Mouse (Mus musculus) hindbrain, embryonic 13.5 days (tissue): Measurements from ENCODE around the gene Caly. TPM values are rescaled to one million over a fixed set of nuclear protein-coding genes. Genes with fewer than 3 reads are reported as not detected.

Source experiments
- ATAC-seq: fragments of 200-750 bp; cut with Nextera tagmentation; 2 replicates; pipeline ENCODE4 v1.8.0; 2017; ENCODE audit warnings: moderate TSS enrichment; ENCODE audit not compliant: low FRiP score
- H3K27ac ChIP-seq: fragments of 300-500 bp; sonication (generic); 2 replicates; pipeline ENCODE4 v1.5.1; 2015; ENCODE audit warnings: inconsistent platforms, mild to moderate bottlenecking, moderate library complexity
- H3K27me3 ChIP-seq: fragments of 300-500 bp; sonication (generic); 2 replicates; pipeline ENCODE4 v1.6.1; 2015; ENCODE audit warnings: mild to moderate bottlenecking, inconsistent platforms
- H3K36me3 ChIP-seq: fragments of 300-500 bp; sonication (generic); 2 replicates; pipeline ENCODE4 v1.6.1; 2015; ENCODE audit warnings: mild to moderate bottlenecking, inconsistent platforms
- H3K4me1 ChIP-seq: fragments of 300-500 bp; sonication (generic); replicated peaks from 2 replicates; pipeline ENCODE4 v1.6.1; 2015; ENCODE audit warnings: inconsistent platforms
- H3K4me2 ChIP-seq: fragments of 300-500 bp; sonication (generic); 2 replicates; pipeline ENCODE4 v1.6.1; 2015; ENCODE audit warnings: inconsistent platforms, mild to moderate bottlenecking, moderate library complexity
- H3K4me3 ChIP-seq: fragments of 300-500 bp; sonication (generic); 2 replicates; pipeline ENCODE4 v1.5.1; 2015; ENCODE audit warnings: mild to moderate bottlenecking, inconsistent platforms
- H3K9ac ChIP-seq: fragments of 300-500 bp; sonication (generic); 2 replicates; pipeline ENCODE4 v1.6.1; 2015; ENCODE audit warnings: mild to moderate bottlenecking, inconsistent platforms
- H3K9me3 ChIP-seq: fragments of 300-500 bp; sonication (generic); 2 replicates; pipeline ENCODE4 v1.6.1; 2016; ENCODE audit warnings: inconsistent platforms
- WGBS: fragments of 180-500 bp; shearing (Covaris S2); methylation state at CpG from one replicate; pipeline ENCODE4 v1.1.7; 2015; 5-methylcytosine and 5-hydroxymethylcytosine counted together
- polyA plus RNA-seq: library from polyadenylated mRNA; unstranded; fragments of >200 nt; fragmentation: Nextera tagmentation; extraction: Ambion mirVana; gene quantifications from 2 replicates; pipeline ENCODE4 v1.2.1, GENCODE M21; 2015

Gene Caly
- polyA plus RNA-seq, 1 experiment from 2014 or later, result 105 TPM

- WGBS, result 62% methylated on average over 3 of the region's 3 CpGs
- no peak for ATAC-seq
- Histone ChIP-seq H3K9ac (no peak overlapping the region), H3K4me2 (no peak overlapping the region), H3K27me3 (no peaks in the 10 kb centered on the region), H3K9me3 (no peaks in the 10 kb centered on the region), H3K4me3 (no peak overlapping the region), H3K36me3 (peaks cover 60% of the 10 kb centered on the region), H3K27ac (no peak overlapping the region), H3K4me1 (peaks cover 14% of the 10 kb centered on the region)
These were observed 29.6 kb upstream of the Caly start for GRCm38 (mm10) chr7:140111943-140112342.

- Histone ChIP-seq H3K9me3 (no peaks in the 10 kb centered on the region), H3K27me3 (no peaks in the 10 kb centered on the region; the same call in 1 of the 2 replicates), H3K4me2 (no peak overlapping the region), H3K4me1 (peaks cover 20% of the 10 kb centered on the region), H3K9ac (no peak overlapping the region), H3K4me3 (no peak overlapping the region), H3K36me3 (peaks cover 37% of the 10 kb centered on the region), H3K27ac (no peak overlapping the region)
- ATAC-seq, result no peak
- WGBS, result 86% methylated on average over 4 of the region's 4 CpGs
These were observed 21.7 kb upstream of the Caly start for GRCm38 (mm10) chr7:140104009-140104408.

- peak within 1 kb of the TSS; percentile 67 for H3K4me2 ChIP-seq
- no peaks in the 10 kb centered on the region; the same call in 1 of the 2 replicates for H3K27me3 ChIP-seq
- ATAC-seq, result peak; percentile 91
- H3K27ac ChIP-seq, result peak within 1 kb of the TSS; percentile 27; the same call in 1 of the 2 replicates
- peak within 1 kb of the TSS; percentile 73 for H3K9ac ChIP-seq
- peak within 1 kb of the TSS; percentile 41 for H3K4me3 ChIP-seq
- H3K36me3 ChIP-seq, result peaks cover 24% of the 10 kb centered on the region
- 2% methylated on average over 30 of the region's 30 CpGs for WGBS
- H3K4me1 ChIP-seq, result peaks cover 20% of the 10 kb centered on the region
- H3K9me3 ChIP-seq, result no peaks in the 10 kb centered on the region
These were observed 19.9 kb upstream of the Caly start, which contains the start of gene Fuom for GRCm38 (mm10) chr7:140101993-140102860. TSS of gene Fuom (minus strand) at chr7:140102441.

- Histone ChIP-seq H3K9ac (peak overlapping the region; percentile 73), H3K27ac (no peak overlapping the region), H3K9me3 (no peaks in the 10 kb centered on the region), H3K4me2 (peak overlapping the region; percentile 67), H3K4me3 (peak overlapping the region; percentile 41), H3K27me3 (no peaks in the 10 kb centered on the region; the same call in 1 of the 2 replicates), H3K36me3 (peaks cover 18% of the 10 kb centered on the region), H3K4me1 (peaks cover 20% of the 10 kb centered on the region)
- peak; percentile 50; the same call in 1 of the 2 replicates for ATAC-seq
- WGBS, result 75% methylated on average over 10 of the region's 10 CpGs
These were observed 19.1 kb upstream of the Caly start for GRCm38 (mm10) chr7:140101498-140101897.

GRCm38 (mm10) chr7:140098466-140098865 lies 16.1 kb upstream of the Caly start:
- no peak overlapping the region for H3K4me3 ChIP-seq
- 97% methylated on average over 1 of the region's 1 CpGs for WGBS
- H3K36me3 ChIP-seq, result peaks cover 5% of the 10 kb centered on the region
- H3K4me2 ChIP-seq, result no peak overlapping the region
- no peak overlapping the region for H3K9ac ChIP-seq
- no peaks in the 10 kb centered on the region for H3K9me3 ChIP-seq
- ATAC-seq, result no peak
- H3K27me3 ChIP-seq, result no peaks in the 10 kb centered on the region; the same call in 1 of the 2 replicates
- peaks cover 20% of the 10 kb centered on the region for H3K4me1 ChIP-seq
- no peak overlapping the region for H3K27ac ChIP-seq

GRCm38 (mm10) chr7:140096055-140096454 lies 13.7 kb upstream of the Caly start:
- Histone ChIP-seq H3K27ac (no peak overlapping the region), H3K9me3 (no peaks in the 10 kb centered on the region; the same call in 1 of the 2 replicates), H3K27me3 (no peaks in the 10 kb centered on the region; the same call in 1 of the 2 replicates), H3K36me3 (peaks cover 5% of the 10 kb centered on the region), H3K9ac (no peak overlapping the region), H3K4me3 (no peak overlapping the region), H3K4me1 (peaks cover under 1% of the 10 kb centered on the region; the same call in 1 of the 2 replicates), H3K4me2 (no peak overlapping the region)
- no peak for ATAC-seq

GRCm38 (mm10) chr7:140095556-140095955 lies 13.2 kb upstream of the Caly start:
- 0 out of 2 replicates have a peak, but pooled peaks have one; percentile 24 for ATAC-seq
- H3K36me3 ChIP-seq, result peaks cover 5% of the 10 kb centered on the region
- no peak overlapping the region for H3K27ac ChIP-seq
- no peaks in the 10 kb centered on the region for H3K27me3 ChIP-seq
- H3K4me2 ChIP-seq, result no peak overlapping the region
- H3K9me3 ChIP-seq, result no peaks in the 10 kb centered on the region; the same call in 1 of the 2 replicates
- H3K4me1 ChIP-seq, result no peaks in the 10 kb centered on the region
- 53% methylated on average over 1 of the region's 1 CpGs for WGBS
- H3K9ac ChIP-seq, result no peak overlapping the region
- no peak overlapping the region for H3K4me3 ChIP-seq

GRCm38 (mm10) chr7:140094954-140095353 lies 12.6 kb upstream of the Caly start:
- H3K9me3 ChIP-seq, result no peaks in the 10 kb centered on the region; the same call in 1 of the 2 replicates
- ATAC-seq, result no peak
- H3K27ac ChIP-seq, result no peak overlapping the region
- no peak overlapping the region for H3K4me2 ChIP-seq
- H3K27me3 ChIP-seq, result no peaks in the 10 kb centered on the region
- H3K4me1 ChIP-seq, result no peaks in the 10 kb centered on the region
- H3K36me3 ChIP-seq, result peaks cover 5% of the 10 kb centered on the region
- no peak overlapping the region for H3K9ac ChIP-seq
- WGBS, result 75% methylated on average over 5 of the region's 5 CpGs
- H3K4me3 ChIP-seq, result no peak overlapping the region

GRCm38 (mm10) chr7:140092924-140093528 lies 10.7 kb upstream of the Caly start, which contains the start of gene Prap1:
TSS of gene Prap1 (plus strand) at chr7:140093395.
- 81% methylated on average over 5 of the region's 5 CpGs for WGBS
- no peak for ATAC-seq

GRCm38 (mm10) chr7:140090601-140091000 lies 8.3 kb upstream of the Caly start:
- H3K36me3 ChIP-seq, result no peaks in the 10 kb centered on the region
- H3K9ac ChIP-seq, result no peak overlapping the region
- no peak overlapping the region for H3K4me2 ChIP-seq
- no peak overlapping the region for H3K27ac ChIP-seq
- no peaks in the 10 kb centered on the region for H3K4me1 ChIP-seq
- H3K4me3 ChIP-seq, result no peak overlapping the region
- no peaks in the 10 kb centered on the region; the same call in 1 of the 2 replicates for H3K9me3 ChIP-seq
- no peaks in the 10 kb centered on the region for H3K27me3 ChIP-seq
- ATAC-seq, result no peak
- 81% methylated on average over 10 of the region's 10 CpGs for WGBS

More at GRCm38 (mm10) chr7:140092924-140093528, 10.7 kb upstream of the Caly start, which contains the start of gene Prap1:
- Histone ChIP-seq H3K9ac (no peak within 1 kb of the TSS), H3K27me3 (no peaks in the 10 kb centered on the region), H3K4me1 (no peaks in the 10 kb centered on the region), H3K9me3 (no peaks in the 10 kb centered on the region; the same call in 1 of the 2 replicates), H3K4me3 (no peak within 1 kb of the TSS), H3K4me2 (no peak within 1 kb of the TSS), H3K36me3 (peaks cover 4% of the 10 kb centered on the region), H3K27ac (no peak within 1 kb of the TSS)

- Histone ChIP-seq H3K4me1 (peaks cover 36% of the 10 kb centered on the region), H3K9ac (peak overlapping the region; percentile 83), H3K36me3 (no peaks in the 10 kb centered on the region), H3K4me2 (peak overlapping the region; percentile 79), H3K27ac (peak overlapping the region; percentile 94), H3K9me3 (no peaks in the 10 kb centered on the region), H3K4me3 (peak overlapping the region; percentile 47), H3K27me3 (peaks cover 6% of the 10 kb centered on the region)
- 13% methylated on average over 20 of the region's 20 CpGs for WGBS
- peak; percentile 23 for ATAC-seq
These were observed 723 bp downstream of the Caly start for GRCm38 (mm10) chr7:140081408-140082241.
